Mouse (Mus musculus) neural tube, embryonic 14.5 days (tissue): Measurements from ENCODE around the gene Tgfb1i1. TPM values are rescaled to one million over a fixed set of nuclear protein-coding genes. Genes with fewer than 3 reads are reported as not detected.

Experiments used
- ATAC-seq: fragments of 200-750 bp; cut with Nextera tagmentation; 2 replicates; pipeline ENCODE4 v1.8.0; 2017; ENCODE audit warnings: low read depth, mild to moderate bottlenecking, moderate TSS enrichment, moderate library complexity
- H3K27ac ChIP-seq: fragments of 300-500 bp; sonication (generic); 2 replicates; pipeline ENCODE4 v1.5.1; 2014; ENCODE audit warnings: low read depth, mild to moderate bottlenecking, control low read depth, low read length, moderate library complexity, mixed read lengths
- H3K27me3 ChIP-seq: fragments of 300-500 bp; sonication (generic); 2 replicates; pipeline ENCODE4 v1.6.1; 2014; ENCODE audit warnings: low read length; ENCODE audit not compliant: control insufficient read depth, insufficient read depth
- H3K36me3 ChIP-seq: fragments of 300-500 bp; sonication (generic); 2 replicates; pipeline ENCODE4 v1.6.1; 2014; ENCODE audit warnings: low read length, mixed read lengths; ENCODE audit not compliant: control insufficient read depth, insufficient read depth
- H3K4me1 ChIP-seq: fragments of 300-500 bp; sonication (generic); 2 replicates; pipeline ENCODE4 v1.6.1; 2014; ENCODE audit warnings: low read length; ENCODE audit not compliant: control insufficient read depth, insufficient read depth
- H3K4me2 ChIP-seq: fragments of 300-500 bp; sonication (generic); 2 replicates; pipeline ENCODE4 v1.6.1; 2014; ENCODE audit warnings: mild to moderate bottlenecking, low read depth, low read length, control low read depth
- H3K4me3 ChIP-seq: fragments of 300-500 bp; sonication (generic); 2 replicates; pipeline ENCODE4 v1.5.1; 2014; ENCODE audit warnings: low read depth, low read length, control low read depth, mixed read lengths
- H3K9ac ChIP-seq: fragments of 300-500 bp; sonication (generic); replicated peaks from 2 replicates; pipeline ENCODE4 v1.6.1; 2014; ENCODE audit warnings: low read depth, mild to moderate bottlenecking, control low read depth, low read length, mixed read lengths
- H3K9me3 ChIP-seq: fragments of 300-500 bp; sonication (generic); 2 replicates; pipeline ENCODE4 v1.6.1; 2016; ENCODE audit warnings: low read length; ENCODE audit not compliant: control insufficient read depth
- WGBS: fragments of 180-500 bp; shearing (Covaris S2); extraction: QIAGEN DNeasy Blood & Tissue Kit; methylation state at CpG from one replicate; pipeline ENCODE4 v1.1.7; 2014; 5-methylcytosine and 5-hydroxymethylcytosine counted together
- polyA plus RNA-seq: library from polyadenylated mRNA; unstranded; fragments of >200 nt; fragmentation: Nextera tagmentation; extraction: Ambion mirVana; gene quantifications from 2 replicates; pipeline ENCODE4 v1.2.1, GENCODE M21; 2014

Tgfb1i1 gene
- polyA plus RNA-seq = 15.2 and 24.7 TPM in 2 replicates

GRCm38 (mm10) chr7:128246496-128247391 is at the start of gene Tgfb1i1:
TSS of gene Tgfb1i1 (plus strand) at chr7:128246812.
- H3K4me3 ChIP-seq = peak within 1 kb of the TSS; percentile 34
- H3K27me3 ChIP-seq = no peaks in the 10 kb centered on the region
- peak within 1 kb of the TSS; percentile 50 for H3K9ac ChIP-seq
- peaks cover 9% of the 10 kb centered on the region; the same call in 1 of the 2 replicates for H3K36me3 ChIP-seq
- peaks cover 3% of the 10 kb centered on the region; the same call in 1 of the 2 replicates for H3K4me1 ChIP-seq
- ATAC-seq = peak; percentile 52
- H3K27ac ChIP-seq = peak within 1 kb of the TSS; percentile 72
- peak within 1 kb of the TSS; percentile 47 for H3K4me2 ChIP-seq
- 1% methylated on average over 29 of the region's 30 CpGs for WGBS
- no peaks in the 10 kb centered on the region for H3K9me3 ChIP-seq

DNA sequence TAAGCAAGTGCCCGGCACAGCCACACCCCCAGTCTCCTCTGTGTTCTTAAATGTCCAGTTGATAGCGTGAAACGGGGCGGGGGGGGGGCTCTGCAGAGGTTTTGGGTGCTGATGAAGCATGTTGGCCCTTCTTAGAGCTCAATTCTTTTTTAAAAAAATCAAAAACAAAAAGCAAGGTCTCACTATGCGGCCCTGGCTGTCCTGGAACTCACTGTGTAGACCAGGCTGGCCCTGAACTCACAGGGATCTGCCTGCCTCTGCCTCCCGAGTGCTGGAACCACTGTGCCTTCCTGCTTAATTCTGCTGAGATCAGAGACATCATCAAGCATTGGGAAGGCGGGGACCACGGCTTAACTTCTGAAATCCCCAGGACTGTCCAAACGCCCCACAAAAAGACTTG is 45.0 kb upstream of the Tgfb1i1 start:
- Histone ChIP-seq H3K4me1 (no peaks in the 10 kb centered on the region), H3K9ac (no peak overlapping the region), H3K9me3 (no peaks in the 10 kb centered on the region), H3K27ac (no peak overlapping the region), H3K4me3 (no peak overlapping the region), H3K36me3 (no peaks in the 10 kb centered on the region), H3K27me3 (no peaks in the 10 kb centered on the region), H3K4me2 (no peak overlapping the region)
- ATAC-seq = no peak
- 87% methylated on average over 9 of the region's 9 CpGs for whole genome bisulfite sequencing

GRCm38 (mm10) chr7:128203071-128203470 is 43.5 kb upstream of the Tgfb1i1 start:
- 78% methylated on average over 9 of the region's 9 CpGs for WGBS
- Histone ChIP-seq H3K4me2 (no peak overlapping the region), H3K4me3 (no peak overlapping the region), H3K9me3 (no peaks in the 10 kb centered on the region), H3K27me3 (no peaks in the 10 kb centered on the region), H3K36me3 (no peaks in the 10 kb centered on the region), H3K9ac (no peak overlapping the region), H3K4me1 (no peaks in the 10 kb centered on the region), H3K27ac (no peak overlapping the region)
- ATAC-seq = no peak

DNA sequence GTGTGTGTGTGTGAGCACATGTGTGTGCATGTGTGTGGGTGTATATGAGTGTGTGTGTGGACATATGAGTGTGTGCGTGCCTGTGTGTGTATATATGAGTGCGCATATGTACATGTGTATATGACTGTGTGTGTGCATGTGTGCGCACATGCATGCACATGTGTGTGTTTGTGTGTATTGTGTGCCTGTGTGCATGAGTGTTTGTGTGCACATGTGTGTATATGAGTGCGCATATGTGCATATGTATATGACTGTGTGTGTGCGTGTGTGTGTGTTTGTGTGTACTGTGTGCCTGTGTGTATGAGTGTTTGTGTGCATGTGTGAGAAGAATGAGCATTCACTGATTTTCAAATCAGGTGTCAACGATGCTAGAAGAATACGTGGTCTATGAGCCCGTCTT is 42.4 kb upstream of the Tgfb1i1 start:
- Histone ChIP-seq H3K4me2 (no peak overlapping the region), H3K27ac (no peak overlapping the region), H3K36me3 (no peaks in the 10 kb centered on the region), H3K9ac (no peak overlapping the region), H3K27me3 (no peaks in the 10 kb centered on the region), H3K4me1 (no peaks in the 10 kb centered on the region), H3K4me3 (no peak overlapping the region), H3K9me3 (no peaks in the 10 kb centered on the region)
- no peak for ATAC-seq
- WGBS = 87% methylated on average over 8 of the region's 8 CpGs

GRCm38 (mm10) chr7:128205695-128206094 is 40.9 kb upstream of the Tgfb1i1 start:
- no peaks in the 10 kb centered on the region for H3K4me1 ChIP-seq

DNA sequence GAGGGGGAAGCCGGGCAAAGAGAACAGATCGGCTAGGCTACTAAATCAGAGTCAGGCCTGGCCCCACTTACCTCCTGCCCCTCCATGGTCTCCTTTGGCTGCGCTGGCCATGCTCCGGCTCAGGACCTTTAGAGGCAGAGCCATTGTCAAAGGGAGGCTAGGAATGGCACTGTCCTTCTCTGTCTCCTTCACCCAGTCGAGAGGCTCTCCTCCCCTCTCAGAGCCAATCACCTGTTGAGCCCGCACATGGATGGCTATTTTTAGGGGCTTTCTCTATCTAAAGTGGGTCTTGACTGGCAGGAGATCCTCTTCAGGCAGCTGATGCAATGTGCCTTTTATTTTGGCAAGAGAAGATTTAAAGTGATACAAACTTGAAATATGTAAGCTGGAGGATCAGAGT is 40.5 kb upstream of the Tgfb1i1 start, which contains the start of gene Cox6a2:
Cox6a2 (minus strand) TSS at position 236 of the 400 bp plus-strand sequence.
- H3K27me3 ChIP-seq = no peaks in the 10 kb centered on the region
- H3K4me1 ChIP-seq = no peaks in the 10 kb centered on the region
- no peak within 1 kb of the TSS for H3K27ac ChIP-seq
- no peak for ATAC-seq
- H3K9me3 ChIP-seq = no peaks in the 10 kb centered on the region
- no peak within 1 kb of the TSS for H3K4me3 ChIP-seq
- H3K36me3 ChIP-seq = no peaks in the 10 kb centered on the region
- 89% methylated on average over 6 of the region's 6 CpGs for WGBS
- no peak within 1 kb of the TSS for H3K9ac ChIP-seq
- H3K4me2 ChIP-seq = no peak within 1 kb of the TSS

More at GRCm38 (mm10) chr7:128205695-128206094, 40.9 kb upstream of the Tgfb1i1 start:
- Histone ChIP-seq H3K9me3 (no peaks in the 10 kb centered on the region), H3K4me2 (no peak overlapping the region), H3K27ac (no peak overlapping the region), H3K4me3 (no peak overlapping the region), H3K36me3 (no peaks in the 10 kb centered on the region), H3K27me3 (no peaks in the 10 kb centered on the region), H3K9ac (no peak overlapping the region)
- 86% methylated on average over 18 of the region's 18 CpGs for WGBS
- ATAC-seq = no peak

DNA sequence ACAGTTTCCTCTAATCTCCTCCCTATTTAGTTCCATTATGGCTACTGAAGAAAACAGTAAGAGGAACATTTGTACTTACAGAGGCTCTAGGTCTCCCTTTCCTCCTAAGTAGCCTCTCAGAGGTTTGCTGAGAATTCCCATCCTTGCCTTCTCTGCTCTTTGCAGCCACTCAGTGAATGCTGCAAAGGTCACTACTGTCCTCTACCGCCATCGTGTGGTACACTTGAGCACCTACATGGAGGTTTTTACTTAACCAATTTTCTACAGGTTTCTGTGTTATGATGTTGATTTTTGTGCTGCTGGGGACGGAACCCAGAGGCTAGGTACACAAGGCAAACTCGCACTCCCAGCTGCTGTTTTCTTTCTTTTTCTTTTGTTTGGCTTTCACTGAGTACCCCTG is 38.4 kb upstream of the Tgfb1i1 start:
- no peaks in the 10 kb centered on the region for H3K27me3 ChIP-seq
- no peak overlapping the region for H3K4me2 ChIP-seq
- 11% methylated on average over 4 of the region's 4 CpGs for WGBS
- ATAC-seq = no peak
- no peaks in the 10 kb centered on the region for H3K36me3 ChIP-seq
- H3K9ac ChIP-seq = no peak overlapping the region
- no peaks in the 10 kb centered on the region for H3K9me3 ChIP-seq
- no peak overlapping the region for H3K4me3 ChIP-seq
- no peaks in the 10 kb centered on the region for H3K4me1 ChIP-seq
- H3K27ac ChIP-seq = no peak overlapping the region

DNA sequence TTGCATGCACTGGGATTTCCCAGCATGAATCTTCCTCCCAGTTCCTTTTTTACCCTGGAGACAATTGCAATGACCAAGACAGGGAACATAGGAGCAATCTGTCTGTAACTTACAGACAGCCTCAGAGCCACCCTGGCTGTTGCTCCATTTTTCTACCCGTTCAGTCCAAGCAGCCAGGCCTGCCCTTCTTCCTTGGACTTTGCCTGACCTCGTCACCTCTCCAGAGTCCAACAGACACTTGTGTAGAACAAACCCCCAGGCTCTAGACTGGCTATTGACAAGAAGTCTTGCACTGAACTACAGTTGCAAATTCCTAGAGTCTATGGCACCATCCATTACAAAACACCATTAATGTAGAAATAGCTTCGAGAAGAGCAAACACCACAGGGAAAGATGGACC is 36.8 kb upstream of the Tgfb1i1 start:
- H3K27me3 ChIP-seq = no peaks in the 10 kb centered on the region
- no peaks in the 10 kb centered on the region for H3K9me3 ChIP-seq
- H3K36me3 ChIP-seq = no peaks in the 10 kb centered on the region
- H3K27ac ChIP-seq = no peak overlapping the region
- H3K4me3 ChIP-seq = no peak overlapping the region
- no peak overlapping the region for H3K9ac ChIP-seq
- 64% methylated on average over 3 of the region's 3 CpGs for WGBS
- no peaks in the 10 kb centered on the region for H3K4me1 ChIP-seq
- ATAC-seq = no peak
- no peak overlapping the region for H3K4me2 ChIP-seq

DNA sequence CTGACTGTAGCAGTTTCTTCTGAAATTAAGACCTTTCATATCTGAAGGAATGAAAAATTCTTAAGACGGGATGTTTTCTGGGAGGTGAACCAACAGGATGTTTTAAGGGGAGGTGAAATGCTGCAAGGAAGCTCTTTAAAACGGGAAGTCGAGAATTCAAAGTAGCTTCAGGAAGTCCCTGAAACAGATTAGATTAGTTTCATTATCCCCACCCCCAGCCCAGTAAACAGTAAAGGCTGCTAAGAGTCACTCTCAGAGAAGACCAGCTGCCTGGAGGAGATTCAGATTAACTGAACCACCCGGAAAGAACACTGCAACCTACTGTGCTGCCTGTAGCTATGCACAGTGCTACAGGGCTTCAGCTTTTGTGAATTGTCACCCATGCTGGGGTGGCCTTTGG is 26.7 kb upstream of the Tgfb1i1 start:
- Histone ChIP-seq H3K27ac (no peak overlapping the region), H3K27me3 (no peaks in the 10 kb centered on the region), H3K9me3 (no peaks in the 10 kb centered on the region), H3K4me3 (no peak overlapping the region), H3K4me2 (no peak overlapping the region), H3K9ac (no peak overlapping the region), H3K4me1 (no peaks in the 10 kb centered on the region), H3K36me3 (no peaks in the 10 kb centered on the region)
- no peak for ATAC-seq
- 87% methylated on average over 4 of the region's 4 CpGs for WGBS
